Mouse (Mus musculus) spleen, postnatal 14 days (tissue): ENCODE results near the gene Cdkn1c.
A peak's percentile ranks its signal among the peaks of the same experiment; 100 is the strongest.

Experiments used
- DNase-seq, 2 experiments: peaks; one replicate each; pipeline ENCODE4 v3.0.0; 2021 to 2022; ENCODE audit warnings: low spot score in 2 of 2

The Cdkn1c gene

GRCm38 (mm10) chr7:143473347-143474101, 12.7 kb upstream of the Cdkn1c start, which contains the start of gene Slc22a18:
Gene Slc22a18 (plus strand): TSS chr7:143473736.
- no peak for DNase-seq

- DNase-seq: peak in 1 of 2 experiments; percentile 46
Observed at GRCm38 (mm10) chr7:143469946-143470345, 9.1 kb upstream of the Cdkn1c start.

GRCm38 (mm10) chr7:143467714-143468113, 6.9 kb upstream of the Cdkn1c start:
- DNase-seq: no peak

GRCm38 (mm10) chr7:143466099-143466677, 5.3 kb upstream of the Cdkn1c start:
- DNase-seq: peak; percentile 38 to 65

GRCm38 (mm10) chr7:143464811-143465560, 4.1 kb upstream of the Cdkn1c start:
- DNase-seq: no peak

- DNase-seq: peak; percentile 42 to 47
Observed at GRCm38 (mm10) chr7:143463865-143464415, 3.1 kb upstream of the Cdkn1c start.

GRCm38 (mm10) chr7:143462516-143462915, 1.7 kb upstream of the Cdkn1c start:
- no peak for DNase-seq

- no peak for DNase-seq
Observed at GRCm38 (mm10) chr7:143461920-143462319, 1.1 kb upstream of the Cdkn1c start.

GRCm38 (mm10) chr7:143461294-143461870, 532 bp upstream of the Cdkn1c start:
- no peak for DNase-seq

- DNase-seq: no peak
Observed at GRCm38 (mm10) chr7:143460217-143460834, 524 bp downstream of the Cdkn1c start.

- DNase-seq: no peak
Observed at GRCm38 (mm10) chr7:143459332-143460211, 1.3 kb downstream of the Cdkn1c start.

- no peak for DNase-seq
Observed at GRCm38 (mm10) chr7:143458963-143459331, 1.9 kb downstream of the Cdkn1c start.

GRCm38 (mm10) chr7:143447130-143447529, 13.7 kb downstream of the Cdkn1c start:
- no peak for DNase-seq

GRCm38 (mm10) chr7:143445651-143446460, 15.0 kb downstream of the Cdkn1c start:
- no peak for DNase-seq

- no peak for DNase-seq
Observed at GRCm38 (mm10) chr7:143444955-143445648, 15.7 kb downstream of the Cdkn1c start.

- no peak for DNase-seq
Observed at GRCm38 (mm10) chr7:143444580-143444954, 16.3 kb downstream of the Cdkn1c start.

GRCm38 (mm10) chr7:143438965-143439364, 21.9 kb downstream of the Cdkn1c start:
- no peak for DNase-seq

GRCm38 (mm10) chr7:143437894-143438581, 22.8 kb downstream of the Cdkn1c start:
- DNase-seq: no peak
